Mouse (Mus musculus) stomach, postnatal 0 days (tissue): ENCODE data around the gene Clec3a.

Source experiments
- CTCF ChIP-seq: IDR thresholded peaks from 2 replicates; pipeline ENCODE4 v1.5.1; 2016; ENCODE audit warnings: antibody characterized with exemption, low read depth, mild to moderate bottlenecking, moderate library complexity
- EP300 ChIP-seq: optimal IDR thresholded peaks from 2 replicates; pipeline ENCODE3; 2016; ENCODE audit warnings: antibody characterized with exemption

- TF ChIP-seq EP300, result no peak
- no peak for TF ChIP-seq CTCF
Measured at GRCm38 (mm10) chr8:114458113-114458784, 40.4 kb downstream of the Clec3a start.
